Mouse (Mus musculus) liver, postnatal 0 days (tissue): ENCODE measurements at regions not wholly inside any gene's neighbourhood (a gene's known extent, or its start where the extent isn't known, plus 50 kb on each side); places are given as distances from the start of the nearest gene placed in this dataset.

Source experiments
- CTCF ChIP-seq: sonication (generic); IDR thresholded peaks from 2 replicates; pipeline ENCODE4 v1.5.1; 2016; ENCODE audit warnings: antibody characterized with exemption, low read depth
- EP300 ChIP-seq: IDR thresholded peaks from 2 replicates; pipeline ENCODE4 v1.6.1; 2016; ENCODE audit warnings: antibody characterized with exemption, low read depth, mild to moderate bottlenecking

DNA sequence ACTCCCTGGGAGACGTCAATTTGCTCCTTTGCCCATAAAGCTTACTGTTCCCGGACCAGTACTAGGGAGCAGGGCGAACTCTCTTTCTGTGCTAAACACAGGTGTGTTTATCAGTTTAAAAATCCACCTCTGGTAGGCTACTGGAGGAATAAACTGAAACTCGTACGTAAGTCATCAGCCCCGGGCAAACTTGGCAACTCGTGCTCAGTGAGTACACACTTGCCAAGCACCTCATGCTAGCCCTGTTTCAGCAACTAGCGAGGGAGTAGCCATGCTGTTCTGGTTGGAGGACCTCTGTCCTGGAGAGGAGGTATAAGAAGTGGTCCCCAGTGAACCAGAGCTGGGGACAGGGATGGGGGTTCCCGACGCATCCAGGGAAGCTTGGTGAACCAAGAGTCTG lies 122.6 kb upstream of the Id2 start:
- TF ChIP-seq CTCF (no peak), EP300 (no peak)
